Mouse (Mus musculus) megakaryocyte, adult 5-6 weeks (primary cell): ENCODE data around the gene Apol6. TPM values are rescaled to one million over a fixed set of nuclear protein-coding genes. Genes with fewer than 3 reads are reported as not detected.

Source experiments
- ATAC-seq: 2 replicates; pipeline ENCODE4 v1.8.0; 2016; ENCODE audit warnings: mild to moderate bottlenecking, inconsistent platforms; ENCODE audit not compliant: poor library complexity, severe bottlenecking
- total RNA-seq, 2 experiments: library from RNA; stranded (forward) in 1 of 2; stranded (reverse) in 1 of 2; fragments of 153-499, 151-499 nt in 1 of 2; fragments of 221-1000, 200-1000 nt in 1 of 2; gene quantifications; 2 replicates each; pipeline versions ENCODE4 v1.2.3 to v1.2.4; 2015 to 2017

Gene Apol6
- total RNA-seq (2015) (not detected in 2 replicates), total RNA-seq (2017) (0.04 TPM in 1 of 2 replicates, not detected in the other)

DNA sequence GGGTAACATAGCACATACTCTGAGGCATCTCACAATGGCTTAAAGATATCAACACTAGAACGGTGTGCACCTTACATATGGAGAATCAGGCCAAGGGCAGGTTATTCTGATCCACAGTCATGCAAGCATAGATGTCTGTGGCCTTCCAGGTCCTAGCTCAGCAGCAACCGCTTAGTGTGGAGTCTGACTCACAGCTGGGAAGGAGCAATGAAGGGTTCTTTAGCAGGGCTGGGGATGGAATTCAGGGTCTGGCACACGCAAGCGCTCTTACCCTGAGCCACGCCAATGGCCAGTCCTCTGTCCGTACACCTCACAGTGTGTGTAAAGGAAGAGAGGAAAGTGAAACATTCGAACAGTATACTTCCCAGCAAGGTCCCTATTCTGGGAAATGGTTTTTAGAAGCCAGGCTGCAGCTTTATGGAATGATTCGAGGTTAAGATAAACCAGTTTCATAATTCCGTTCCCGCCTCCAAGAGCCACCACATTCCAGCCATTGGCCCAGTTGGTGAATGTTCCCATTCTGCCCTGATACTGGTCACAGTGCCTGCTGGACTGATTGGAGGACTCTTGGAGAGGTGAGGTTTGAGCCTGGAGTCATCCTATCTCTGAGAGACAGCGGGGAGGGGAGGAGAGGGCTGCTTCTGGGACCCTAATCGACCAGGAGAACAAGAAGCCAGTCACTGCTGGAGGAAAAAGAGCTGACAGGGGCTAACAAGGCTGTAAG is at the start of gene Apol6:
Gene Apol6, plus strand, starts transcription at position 133 of the 724 bp plus-strand sequence.
- ATAC-seq, result no peak

DNA sequence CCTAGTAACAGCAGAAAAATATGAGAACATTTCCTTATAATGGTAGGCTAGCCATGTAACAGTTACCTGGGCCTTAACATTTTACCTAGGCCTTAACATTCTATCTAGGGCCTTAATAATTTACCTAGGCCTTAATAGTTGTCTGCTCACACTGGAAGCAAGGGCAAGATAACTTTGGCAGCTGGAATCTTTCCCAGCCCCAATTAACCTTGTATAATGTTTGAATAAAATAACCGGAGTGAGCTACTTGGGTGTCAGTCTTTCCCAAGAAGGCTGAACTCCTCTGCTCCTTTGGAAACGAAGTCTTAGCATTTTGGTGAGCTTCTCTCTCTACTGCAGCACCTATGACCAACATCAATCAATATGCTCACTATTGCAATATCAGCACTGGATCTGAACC is 46.5 kb upstream of the Apol6 start:
- no peak for ATAC-seq

DNA sequence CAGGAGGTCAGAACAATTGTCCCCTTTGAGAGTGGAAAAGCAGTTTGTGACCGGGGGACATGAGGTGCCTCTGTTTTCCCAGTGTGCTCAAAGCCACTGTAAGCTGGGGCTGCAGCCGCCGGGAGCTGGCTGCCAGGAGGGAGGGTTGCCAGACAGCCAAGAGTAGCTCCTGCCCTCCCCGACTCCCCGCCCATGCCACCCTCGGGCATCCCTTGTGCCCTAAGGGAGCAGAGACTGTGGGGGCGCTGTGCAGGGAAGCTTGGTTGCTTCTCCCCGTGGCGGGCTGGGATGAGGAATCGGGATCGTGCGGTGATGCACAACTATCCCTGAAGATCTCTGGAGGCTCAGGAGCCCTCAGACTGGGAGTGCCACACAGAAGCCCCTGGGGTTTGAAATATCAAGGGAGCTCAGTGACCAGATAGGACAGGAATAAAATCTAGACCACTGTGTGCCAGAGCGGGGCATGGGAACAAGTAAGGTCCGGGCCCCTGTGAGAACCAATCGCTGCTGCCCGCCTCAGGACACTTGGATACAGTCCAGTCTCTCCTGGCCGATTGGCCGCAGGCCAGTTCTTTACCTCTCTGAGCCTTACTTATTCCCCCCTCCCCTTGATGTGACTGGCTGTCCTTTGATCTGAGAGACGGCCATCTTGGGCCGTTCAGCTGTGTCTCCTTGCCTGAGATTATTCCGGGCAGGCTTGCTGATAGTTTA is 45.5 kb upstream of the Apol6 start:
- no peak for ATAC-seq

DNA sequence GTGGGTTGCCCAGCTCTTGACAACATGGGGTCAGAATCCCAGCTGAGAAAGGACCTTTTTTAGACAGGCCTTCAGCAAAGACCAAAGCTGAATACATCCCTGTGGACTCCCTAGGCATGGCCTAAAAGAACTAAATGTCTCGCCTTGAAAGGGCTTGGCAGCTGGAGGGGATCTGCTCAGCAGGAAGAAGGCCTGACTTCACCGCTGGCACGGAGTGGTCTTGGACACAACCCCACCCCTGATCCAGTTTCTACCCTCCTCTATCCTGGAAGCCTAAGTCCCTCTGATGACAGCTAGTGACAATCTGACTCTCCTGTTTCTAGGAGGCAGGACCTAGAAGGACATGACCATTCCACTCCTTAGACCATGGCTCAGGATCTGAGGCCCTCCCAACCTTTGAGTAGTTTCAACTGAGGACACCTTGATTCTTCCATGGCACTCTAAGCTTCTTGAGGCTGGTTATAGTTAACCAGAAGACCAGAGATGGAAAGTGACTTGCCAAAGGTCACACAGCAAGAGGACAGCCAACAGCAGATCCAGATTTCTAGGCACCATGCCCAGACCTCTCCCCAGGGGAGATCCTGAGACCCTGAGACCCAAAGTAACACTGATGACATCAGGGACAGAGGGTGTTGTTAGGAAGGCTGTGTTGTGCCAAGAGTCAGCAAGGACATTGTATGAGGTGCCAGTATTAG is 41.2 kb upstream of the Apol6 start:
- ATAC-seq, result no peak

DNA sequence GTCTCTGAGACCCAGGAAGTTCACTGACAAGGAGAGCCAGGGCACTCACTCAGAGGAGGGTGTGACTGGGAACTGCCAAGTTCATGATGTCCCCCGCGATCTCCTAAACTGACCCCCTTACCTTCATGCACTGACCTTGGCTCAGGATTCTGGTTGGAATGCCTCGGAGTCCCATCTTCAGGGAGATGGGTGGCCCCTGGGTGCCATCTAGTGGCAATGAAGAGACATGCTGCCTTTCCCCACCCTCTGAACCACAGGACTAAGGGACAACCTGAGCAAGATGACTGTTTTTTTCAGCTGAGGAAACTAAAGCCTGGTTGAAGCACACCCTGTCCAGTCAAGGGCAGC is 40.7 kb upstream of the Apol6 start:
- ATAC-seq, result no peak

DNA sequence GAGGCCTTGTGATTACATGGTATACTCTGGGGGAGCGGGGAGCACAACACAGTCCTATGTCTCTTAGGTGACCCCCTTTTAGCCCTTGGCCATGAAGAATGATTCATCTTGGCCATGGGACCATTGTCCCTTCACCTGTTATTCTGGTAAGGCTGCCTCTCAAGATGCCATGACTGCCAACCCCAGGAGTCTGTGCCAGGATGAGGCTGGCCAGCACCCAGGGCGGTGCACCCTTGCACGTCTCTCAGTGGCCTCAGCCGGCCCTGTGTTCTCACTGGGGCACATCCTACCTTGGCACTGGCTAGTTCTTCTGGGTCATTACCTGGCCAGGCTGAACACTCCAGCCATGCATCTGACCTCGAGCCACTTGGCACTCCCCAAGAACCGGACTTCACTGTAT is 35.7 kb upstream of the Apol6 start:
- no peak for ATAC-seq

DNA sequence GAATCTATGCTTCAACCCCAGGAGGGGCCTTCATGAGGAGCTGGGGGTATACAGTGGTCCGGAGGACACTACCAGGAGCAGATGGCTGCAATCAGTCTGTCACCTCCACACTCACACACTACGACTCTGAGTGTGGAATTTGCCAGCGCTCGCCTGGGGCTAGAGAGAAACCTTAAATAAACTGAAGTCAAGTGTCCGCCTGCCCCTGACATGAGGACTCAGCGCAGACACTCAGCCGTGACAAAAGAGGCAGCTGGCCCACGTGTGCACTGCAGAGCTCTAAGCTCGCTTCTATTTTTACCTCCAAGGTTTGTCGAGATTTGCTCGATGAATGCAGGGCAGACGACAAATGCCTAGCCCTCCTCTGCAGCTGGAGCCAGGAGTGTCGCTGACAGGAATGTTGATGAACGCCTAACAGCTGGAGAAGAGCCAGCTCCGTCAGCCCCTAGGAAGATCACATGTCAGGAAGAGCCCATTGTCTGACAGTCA is 30.7 kb upstream of the Apol6 start:
- ATAC-seq, result no peak

DNA sequence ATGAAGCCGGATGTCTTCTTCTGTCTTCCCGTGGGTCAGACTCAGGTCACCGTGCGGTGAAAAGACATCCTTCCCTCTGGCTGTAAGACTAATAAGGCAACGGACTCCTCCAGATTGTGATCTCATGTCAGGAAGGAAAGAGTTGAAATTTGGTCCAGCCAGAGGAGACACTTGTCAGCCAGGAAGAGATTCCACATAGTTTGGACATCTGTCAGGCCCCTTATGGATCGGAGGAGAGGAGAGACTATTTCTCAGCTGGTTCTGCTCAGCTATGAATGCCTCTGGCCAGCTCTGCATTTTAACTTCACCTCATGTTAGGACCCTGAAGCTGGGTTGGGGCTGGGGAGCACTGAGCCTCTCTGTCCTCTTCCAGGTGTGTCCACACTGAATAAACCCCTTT is 30.1 kb upstream of the Apol6 start:
- ATAC-seq, result no peak

DNA sequence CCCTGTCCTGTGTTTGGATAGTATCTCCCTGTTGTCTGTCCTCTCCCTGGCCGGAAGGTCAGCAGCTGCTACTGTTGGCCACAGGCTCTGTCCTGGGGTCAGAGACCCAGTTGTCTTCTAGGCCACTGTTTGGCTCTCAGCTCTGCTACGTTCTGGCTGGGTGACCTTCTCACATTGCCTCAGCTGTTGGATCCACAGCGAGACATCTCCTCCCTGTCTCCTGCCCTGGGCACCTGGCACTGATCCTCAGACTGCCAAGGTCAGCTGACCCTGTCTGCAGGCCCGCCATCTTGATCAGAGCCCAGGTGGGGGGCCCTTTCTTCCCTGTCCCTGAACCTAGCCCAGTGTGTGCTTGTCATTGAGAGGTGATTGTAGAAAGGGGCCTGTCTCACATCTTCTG is 29.5 kb upstream of the Apol6 start:
- ATAC-seq, result no peak

DNA sequence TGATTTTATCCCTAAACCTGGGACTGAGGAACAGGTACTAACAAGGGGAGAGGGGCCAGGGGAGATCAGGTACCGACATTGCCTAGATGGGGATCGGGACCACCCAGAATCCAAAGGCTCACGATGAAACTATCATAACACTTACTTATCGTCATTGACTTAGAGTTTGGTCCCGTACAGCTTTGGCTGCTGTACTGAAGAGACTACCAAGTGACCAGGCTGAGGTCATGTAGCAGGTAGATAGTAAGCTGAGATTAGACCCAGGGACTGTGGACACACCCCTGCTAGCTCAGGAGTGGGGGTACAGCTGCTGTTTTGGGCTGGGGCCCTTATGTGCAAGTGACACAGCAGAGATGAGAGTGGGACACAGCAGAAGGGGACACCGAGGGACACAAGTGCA is 28.0 kb upstream of the Apol6 start:
- ATAC-seq, result no peak

DNA sequence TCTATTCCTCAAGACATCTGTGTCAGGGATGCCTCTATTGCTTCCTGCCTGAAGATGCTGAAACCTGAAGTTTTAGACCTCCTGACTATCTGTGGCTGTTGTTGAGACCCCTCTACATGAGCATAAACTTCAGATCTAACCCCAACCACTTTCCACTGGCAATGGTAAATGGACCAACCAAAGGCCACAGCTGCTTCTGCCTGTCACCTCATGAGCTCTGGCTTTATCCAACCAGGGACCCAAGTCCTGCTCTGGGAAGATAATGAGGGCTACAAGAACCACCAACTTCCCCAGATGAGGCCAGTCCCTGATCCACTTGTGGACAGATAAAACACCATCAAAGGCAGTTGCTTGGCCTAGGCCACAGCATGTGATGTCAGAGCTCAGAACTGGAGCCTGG is 26.6 kb upstream of the Apol6 start:
- no peak for ATAC-seq

DNA sequence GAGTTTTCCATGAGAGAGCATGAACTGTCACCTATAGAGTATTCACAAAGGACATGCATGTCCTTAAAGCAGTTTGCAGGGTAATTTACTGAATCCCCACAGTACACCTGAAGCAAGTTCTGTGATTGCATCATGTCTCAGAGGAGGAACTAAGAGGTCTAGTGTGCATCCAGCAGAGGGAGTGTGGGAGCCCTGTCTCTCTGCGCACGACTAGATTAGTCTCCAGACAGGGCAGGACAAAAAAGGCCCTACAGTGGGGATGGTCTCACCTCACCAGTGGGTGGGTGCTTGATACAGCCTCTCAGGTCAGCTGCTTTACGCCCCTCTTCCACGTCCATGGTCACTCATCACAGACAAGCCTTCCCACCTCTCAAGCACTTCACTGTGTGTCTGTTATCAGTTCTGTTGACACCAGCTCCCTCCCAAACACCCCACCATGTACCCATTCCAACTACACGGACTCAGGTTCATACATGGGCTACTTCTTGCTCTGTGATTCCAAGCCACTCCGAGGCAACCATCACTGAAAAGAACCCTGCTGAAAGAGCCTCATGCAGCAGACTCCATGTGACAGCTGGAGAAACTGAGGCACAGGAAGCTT is 25.7 kb upstream of the Apol6 start:
- no peak for ATAC-seq

DNA sequence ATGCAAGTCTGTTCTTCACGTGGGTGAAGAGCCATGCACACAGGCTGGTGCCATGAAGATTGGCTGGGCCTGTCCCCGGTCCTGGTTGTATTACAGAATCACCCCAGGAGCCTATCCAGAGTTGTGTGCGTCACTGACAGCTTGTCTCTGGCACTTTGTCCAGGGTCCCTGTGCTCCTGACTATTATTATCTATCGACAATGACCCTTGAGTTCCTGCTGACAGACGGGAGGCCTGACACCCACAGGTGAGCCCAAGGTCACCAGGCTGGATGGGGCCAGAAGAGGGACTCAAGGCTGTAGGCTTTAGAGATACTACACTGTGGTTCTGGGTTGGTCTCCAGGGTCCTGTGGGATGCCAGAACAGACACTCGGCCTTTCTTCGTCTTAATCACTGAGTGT is 25.0 kb upstream of the Apol6 start:
- ATAC-seq, result no peak

DNA sequence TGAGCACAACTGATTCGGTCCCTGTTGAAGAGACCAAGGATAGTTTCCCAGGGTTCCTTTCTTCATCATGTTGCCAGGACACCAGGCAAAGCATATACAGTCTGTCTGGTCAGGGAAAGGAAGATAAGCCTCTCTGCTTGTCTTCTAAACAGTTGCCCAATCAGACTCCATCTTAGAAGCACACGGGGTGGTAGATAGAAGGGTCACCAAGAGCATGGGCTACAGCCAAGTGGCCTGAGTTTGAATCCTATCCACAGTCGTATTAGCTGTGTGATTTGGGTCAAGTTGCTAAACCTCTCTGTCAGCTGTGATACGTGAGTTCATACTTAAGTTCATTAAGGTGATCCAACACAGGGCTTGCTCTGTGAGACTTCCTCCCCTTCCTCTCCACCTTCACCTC is 24.4 kb upstream of the Apol6 start:
- ATAC-seq, result no peak

DNA sequence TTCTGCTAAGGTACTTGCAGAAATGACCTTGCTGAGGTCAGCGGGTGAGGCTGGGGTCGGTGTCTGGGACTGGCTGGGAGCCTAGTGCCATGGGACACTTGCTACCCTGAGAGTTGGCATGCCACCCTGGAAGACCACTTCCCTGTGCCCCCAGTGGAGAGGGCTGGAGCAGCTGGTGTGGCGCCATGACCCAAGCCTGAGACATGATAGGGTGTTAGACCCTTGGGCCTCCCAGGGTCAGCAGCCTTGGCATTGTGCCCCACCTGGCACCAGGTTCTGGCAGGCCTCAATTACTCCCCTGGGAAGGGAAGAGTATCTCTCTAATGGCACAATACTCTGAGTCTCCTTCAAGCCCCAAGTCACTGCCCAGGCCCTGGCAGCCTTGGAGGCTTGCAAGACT is 23.5 kb upstream of the Apol6 start:
- no peak for ATAC-seq

DNA sequence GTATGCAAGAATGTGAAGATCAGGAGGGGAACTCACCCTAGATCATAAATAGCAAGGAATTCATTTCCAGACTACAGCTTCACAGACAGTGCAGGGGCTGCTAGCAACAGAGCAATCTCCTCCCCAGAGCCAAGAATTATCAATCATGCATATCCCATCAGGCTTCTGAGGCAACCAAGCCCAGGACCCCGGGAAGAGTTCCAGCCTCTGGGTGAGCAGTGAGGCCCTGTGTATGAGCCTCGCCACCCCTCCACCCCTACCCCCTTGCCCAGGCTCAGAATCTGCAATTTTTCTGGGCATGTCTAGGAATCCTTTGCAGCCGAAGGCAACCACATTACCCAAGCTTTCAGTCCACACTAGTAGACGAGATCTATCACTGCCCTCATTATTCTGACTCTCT is 22.7 kb upstream of the Apol6 start:
- no peak for ATAC-seq

DNA sequence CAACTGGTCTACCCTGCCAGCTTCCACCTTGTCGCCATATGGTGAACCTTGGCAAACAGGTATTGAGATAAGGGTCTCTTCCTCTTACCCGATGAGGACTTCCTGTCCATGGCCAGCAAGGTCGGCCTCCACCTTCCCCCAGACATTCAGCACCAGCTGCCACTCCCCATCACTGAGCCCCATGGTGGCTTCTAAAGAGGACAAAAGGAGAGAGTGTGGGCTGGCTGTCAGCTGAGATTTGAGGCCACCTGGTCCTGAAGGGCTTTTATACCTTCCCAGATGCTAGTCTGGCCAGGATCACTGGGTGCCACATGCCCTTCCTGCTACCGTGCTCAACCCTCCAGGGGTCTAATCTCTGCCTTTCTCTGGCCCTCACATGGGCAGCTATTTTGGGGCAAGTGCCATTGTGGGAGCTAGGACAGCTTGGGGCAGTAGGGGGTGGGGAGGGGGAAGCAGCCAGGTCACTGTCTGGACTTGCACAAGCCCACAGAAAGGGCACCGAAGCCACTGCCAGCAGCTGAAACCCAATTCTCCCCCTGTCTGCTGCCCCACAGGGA is 22.1 kb upstream of the Apol6 start:
- ATAC-seq, result no peak

DNA sequence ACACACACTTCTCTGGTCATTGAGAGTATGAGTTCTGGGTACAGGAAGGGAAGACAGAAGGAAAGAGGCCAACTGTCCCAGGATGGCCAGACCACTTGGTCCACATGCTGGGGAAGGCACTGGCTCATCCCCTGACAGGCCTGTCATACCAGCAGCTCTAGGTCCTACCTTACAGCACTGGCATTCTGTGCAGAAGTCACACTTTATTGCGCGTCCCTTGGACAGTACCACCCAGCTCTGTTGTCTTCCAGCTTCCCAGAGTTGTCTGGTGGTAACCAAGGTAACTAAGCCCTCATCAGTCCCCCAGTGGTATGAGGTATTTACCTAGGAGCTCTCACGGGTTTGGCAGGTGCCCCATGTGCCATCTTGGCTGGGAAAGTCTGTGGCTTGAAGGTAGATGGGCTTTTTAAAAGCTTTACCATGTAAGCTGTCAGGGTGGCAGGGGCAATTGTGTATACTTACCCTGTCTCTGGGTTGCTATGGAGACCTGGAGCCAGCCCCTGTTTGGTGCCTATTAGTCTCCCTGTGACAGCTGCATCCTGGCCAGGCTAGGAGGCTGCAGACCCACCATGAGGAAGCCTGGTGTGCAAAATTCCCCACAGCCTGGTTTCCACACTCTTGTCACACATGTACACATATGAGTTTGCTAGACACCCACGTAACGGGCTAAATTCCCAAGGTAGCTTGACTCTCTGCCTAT is 18.5 kb upstream of the Apol6 start:
- no peak for ATAC-seq

DNA sequence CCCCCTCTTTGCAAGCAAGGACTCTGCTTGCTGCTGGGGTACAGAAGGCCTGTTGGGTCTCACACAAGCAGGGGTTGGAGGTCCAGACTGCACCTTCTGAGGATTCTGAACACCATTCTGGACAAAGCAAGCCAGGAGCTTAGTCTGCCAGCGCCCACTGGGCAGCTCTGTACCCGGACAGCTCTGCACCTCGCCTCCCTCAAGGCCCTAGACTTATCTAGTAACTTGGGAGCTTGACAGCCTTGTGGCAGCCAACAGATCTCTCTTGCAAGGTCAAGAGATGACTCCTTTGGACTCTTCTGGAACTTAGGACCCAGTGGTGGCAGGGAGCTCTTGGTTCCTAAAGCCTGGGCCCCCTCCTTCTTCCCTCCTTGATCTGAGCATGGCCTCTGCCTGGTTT is 17.4 kb upstream of the Apol6 start:
- ATAC-seq, result no peak

DNA sequence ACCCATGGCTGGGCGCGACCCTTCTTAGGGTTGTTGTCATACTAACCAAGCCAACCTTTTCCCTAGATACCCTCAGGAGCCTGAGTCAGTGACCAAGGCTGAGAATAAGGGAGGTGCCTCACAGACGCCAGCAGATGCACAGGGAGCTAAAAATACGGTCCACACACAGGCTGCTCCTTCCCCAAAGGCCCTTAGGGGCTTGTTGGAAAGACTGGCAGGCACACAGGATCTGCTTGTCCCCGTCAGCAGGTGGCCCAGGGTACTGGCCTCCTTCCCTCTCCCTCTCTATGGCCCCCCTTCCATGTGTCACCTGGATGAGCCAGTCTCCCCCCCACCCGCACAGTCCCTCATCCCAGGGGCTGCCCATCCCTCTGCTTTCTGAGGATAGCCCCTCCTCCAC is 16.9 kb upstream of the Apol6 start:
- no peak for ATAC-seq
